Mouse (Mus musculus) kidney, postnatal 10 days (tissue): ENCODE measurements around the gene Serpinb6a.
"Not testable (repeated sequence)": the region's sequence is repeated elsewhere in the genome, so short reads cannot be mapped to it uniquely, and the experiment has no call there.

Experiments
- DNase-seq: peaks from one replicate; pipeline ENCODE4 v3.0.0; 2021; ENCODE audit warnings: mixed read lengths

Gene Serpinb6a

GRCm38 (mm10) chr13:33966574-33966973, 36.0 kb downstream of the Serpinb6a start:
- no peak for DNase-seq

- no peak for DNase-seq
Measured at GRCm38 (mm10) chr13:33966025-33966412, 36.6 kb downstream of the Serpinb6a start.

- peak; percentile 19 for DNase-seq
Measured at GRCm38 (mm10) chr13:33965056-33966024, 37.3 kb downstream of the Serpinb6a start.

GRCm38 (mm10) chr13:33964206-33965046, 38.2 kb downstream of the Serpinb6a start, which contains the start of gene Nqo2:
Nqo2 (plus strand) TSS chr13:33964687.
- peak; percentile 85 for DNase-seq

GRCm38 (mm10) chr13:33959771-33960170, 42.8 kb downstream of the Serpinb6a start:
- no peak for DNase-seq

- peak; percentile 35 for DNase-seq
Measured at GRCm38 (mm10) chr13:33956571-33957421, 45.8 kb downstream of the Serpinb6a start.

GRCm38 (mm10) chr13:33952947-33953346, 49.6 kb downstream of the Serpinb6a start:
- DNase-seq, result no peak

- DNase-seq, result no peak
Measured at GRCm38 (mm10) chr13:33952075-33952449, 50.5 kb downstream of the Serpinb6a start.

- no peak for DNase-seq
Measured at GRCm38 (mm10) chr13:33951308-33952074, 51.1 kb downstream of the Serpinb6a start.

GRCm38 (mm10) chr13:33942212-33942779, 60.3 kb downstream of the Serpinb6a start:
- peak; percentile 42 for DNase-seq

- no peak for DNase-seq
Measured at GRCm38 (mm10) chr13:33941288-33941808, 61.2 kb downstream of the Serpinb6a start.

- DNase-seq, result not testable (repeated sequence)
Measured at GRCm38 (mm10) chr13:33937587-33937986, 65.0 kb downstream of the Serpinb6a start.

- DNase-seq, result no peak
Measured at GRCm38 (mm10) chr13:33937151-33937550, 65.4 kb downstream of the Serpinb6a start.

- DNase-seq, result peak; percentile 76
Measured at GRCm38 (mm10) chr13:33935465-33936181, 67.0 kb downstream of the Serpinb6a start.

- no peak for DNase-seq
Measured at GRCm38 (mm10) chr13:33934743-33935142, 67.9 kb downstream of the Serpinb6a start.

GRCm38 (mm10) chr13:33930912-33931311, 71.7 kb downstream of the Serpinb6a start:
- DNase-seq, result no peak

GRCm38 (mm10) chr13:33930281-33930680, 72.3 kb downstream of the Serpinb6a start:
- no peak for DNase-seq

GRCm38 (mm10) chr13:33921699-33922098, 80.9 kb downstream of the Serpinb6a start:
- DNase-seq, result no peak

- no peak for DNase-seq
Measured at GRCm38 (mm10) chr13:33921041-33921440, 81.6 kb downstream of the Serpinb6a start.

- no peak for DNase-seq
Measured at GRCm38 (mm10) chr13:33906821-33907220, 95.8 kb downstream of the Serpinb6a start.
